Mouse (Mus musculus) embryonic fibroblast, embryonic 13.5 days (primary cell): ENCODE measurements at regions not wholly inside any gene's neighbourhood (a gene's known extent, or its start where the extent isn't known, plus 50 kb on each side); places are given as distances from the start of the nearest gene placed in this dataset.

Experiments used
- H3K27ac ChIP-seq: 2 replicates; pipeline ENCODE4 v1.5.1; 2012; ENCODE audit warnings: low read length, control low read depth, inconsistent platforms; ENCODE audit not compliant: insufficient read depth
- H3K4me1 ChIP-seq: 2 replicates; pipeline ENCODE4 v1.6.1; 2011; ENCODE audit warnings: low read length; ENCODE audit not compliant: control insufficient read depth, insufficient read depth
- H3K4me3 ChIP-seq: 2 replicates; pipeline ENCODE4 v1.5.1; 2011; ENCODE audit warnings: mild to moderate bottlenecking, control low read depth, low read length; ENCODE audit not compliant: insufficient read depth
- CTCF ChIP-seq: IDR thresholded peaks from 2 replicates; pipeline ENCODE4 v1.5.1; 2011; ENCODE audit warnings: mild to moderate bottlenecking, control low read depth, low read length, moderate library complexity, borderline replicate concordance; ENCODE audit not compliant: insufficient read depth
- POLR2A ChIP-seq: IDR thresholded peaks from 2 replicates; pipeline ENCODE4 v1.6.1; 2011; ENCODE audit warnings: low read depth, mild to moderate bottlenecking, control low read depth, low read length, moderate library complexity

- H3K4me3 ChIP-seq, result no peak overlapping the region
- no peak for TF ChIP-seq POLR2A
- TF ChIP-seq CTCF, result no peak
- H3K4me1 ChIP-seq, result no peaks in the 10 kb centered on the region
- H3K27ac ChIP-seq, result no peak overlapping the region
Measured at GRCm38 (mm10) chr9:34370686-34371398, 114.9 kb upstream of the Kirrel3 start.

GRCm38 (mm10) chr9:34375187-34375586 is 110.5 kb upstream of the Kirrel3 start:
- H3K4me3 ChIP-seq, result no peak overlapping the region
- H3K4me1 ChIP-seq, result no peaks in the 10 kb centered on the region
- TF ChIP-seq CTCF (no peak), POLR2A (no peak)
- no peak overlapping the region for H3K27ac ChIP-seq

- Histone ChIP-seq H3K4me1 (no peaks in the 10 kb centered on the region), H3K27ac (no peak overlapping the region), H3K4me3 (no peak overlapping the region)
- TF ChIP-seq CTCF, result no peak
Measured at GRCm38 (mm10) chr9:34380008-34380407, 105.7 kb upstream of the Kirrel3 start.

- Histone ChIP-seq H3K27ac (no peak overlapping the region), H3K4me3 (no peak overlapping the region), H3K4me1 (no peaks in the 10 kb centered on the region)
- TF ChIP-seq CTCF, result no peak
- TF ChIP-seq POLR2A, result no peak
Measured at GRCm38 (mm10) chr9:34381601-34382000, 104.1 kb upstream of the Kirrel3 start.

GRCm38 (mm10) chr9:34382208-34382607 is 103.5 kb upstream of the Kirrel3 start:
- Histone ChIP-seq H3K4me3 (no peak overlapping the region), H3K27ac (no peak overlapping the region), H3K4me1 (no peaks in the 10 kb centered on the region)
- TF ChIP-seq POLR2A, result no peak
- TF ChIP-seq CTCF, result no peak

GRCm38 (mm10) chr9:34386071-34386470 is 99.6 kb upstream of the Kirrel3 start:
- no peaks in the 10 kb centered on the region for H3K4me1 ChIP-seq
- H3K4me3 ChIP-seq, result no peak overlapping the region
- no peak overlapping the region for H3K27ac ChIP-seq
- no peak for TF ChIP-seq POLR2A
- TF ChIP-seq CTCF, result no peak

- no peak for TF ChIP-seq CTCF
- TF ChIP-seq POLR2A, result no peak
- no peak overlapping the region for H3K27ac ChIP-seq
- H3K4me3 ChIP-seq, result no peak overlapping the region
- peaks cover 2% of the 10 kb centered on the region; the same call in 1 of the 2 replicates for H3K4me1 ChIP-seq
Measured at GRCm38 (mm10) chr9:34393042-34393441, 92.7 kb upstream of the Kirrel3 start.

- TF ChIP-seq POLR2A, result no peak
- TF ChIP-seq CTCF, result no peak
- Histone ChIP-seq H3K4me1 (peaks cover 2% of the 10 kb centered on the region; the same call in 1 of the 2 replicates), H3K27ac (no peak overlapping the region), H3K4me3 (no peak overlapping the region)
Measured at GRCm38 (mm10) chr9:34395839-34396804, 89.6 kb upstream of the Kirrel3 start.

GRCm38 (mm10) chr9:34411699-34412098 is 74.0 kb upstream of the Kirrel3 start:
- Histone ChIP-seq H3K4me3 (no peak overlapping the region), H3K27ac (no peak overlapping the region), H3K4me1 (no peaks in the 10 kb centered on the region)
- TF ChIP-seq CTCF, result no peak
- no peak for TF ChIP-seq POLR2A

- TF ChIP-seq CTCF (no peak), POLR2A (no peak)
- Histone ChIP-seq H3K4me3 (no peak overlapping the region), H3K27ac (no peak overlapping the region)
Measured at GRCm38 (mm10) chr9:34416153-34416552, 69.5 kb upstream of the Kirrel3 start.

More at GRCm38 (mm10) chr9:34416153-34416552, 69.5 kb upstream of the Kirrel3 start:
- H3K4me1 ChIP-seq, result no peaks in the 10 kb centered on the region
